ENCODE assay signal across 10 mouse cellular contexts in the genomic region with DNA sequence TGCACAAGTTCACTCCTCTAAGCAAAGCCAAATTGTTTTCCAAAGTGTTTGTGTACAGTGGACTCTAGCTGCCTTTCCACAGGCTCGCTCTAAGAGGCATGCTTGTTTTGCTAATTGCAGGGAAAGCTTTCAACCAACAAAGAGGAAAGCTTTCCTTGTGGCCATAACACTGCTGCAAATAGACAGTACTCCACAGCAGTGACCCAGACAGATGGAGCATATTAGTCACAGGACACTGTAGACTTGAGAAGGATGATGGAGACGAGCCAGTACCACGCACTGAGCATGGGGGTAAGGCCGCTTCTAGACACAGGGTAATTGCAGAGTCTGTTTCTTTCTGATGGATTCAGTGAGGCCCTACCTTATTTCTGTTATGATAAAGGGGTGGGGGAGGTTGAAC. TPM values are rescaled to one million over a fixed set of nuclear protein-coding genes. Genes with fewer than 3 reads are reported as not detected.
A peak's percentile ranks its signal among the peaks of the same experiment; 100 is the strongest.
DNase-seq lines count a peak whose midpoint lies in the region; ATAC-seq and TF ChIP-seq lines count a peak whose summit lies in the region.
"Had no signal": no experiment of that assay in that cellular context is flagged by ENCODE, and none has a peak within 500 bp of the region (broad histone marks: within the 10 kb centered on the region; RNA-seq: fewer than 3 reads in every experiment).

No protein-coding gene starts in this region.

- no peaks in the 10 kb centered on the region for H3K9me3 ChIP-seq in forebrain, embryonic 16.5 days (ENCODE audit: control insufficient read depth, low read length)
- no peaks in the 10 kb centered on the region for H3K9me3 ChIP-seq in forebrain, embryonic 11.5 days (ENCODE audit: control insufficient read depth, low read length)
- H3K9me3 ChIP-seq in liver, embryonic 11.5 days (ENCODE audit: control insufficient read depth, low read length): no peaks in the 10 kb centered on the region
- no peaks in the 10 kb centered on the region for H3K9me3 ChIP-seq in liver, embryonic 12.5 days (replicated peaks)
- H3K9me3 ChIP-seq in embryonic facial prominence, embryonic 11.5 days (replicated peaks; ENCODE audit: control insufficient read depth, low read length): no peaks in the 10 kb centered on the region
- H3K9me3 ChIP-seq in midbrain, postnatal 0 days (ENCODE audit: low read length): no peaks in the 10 kb centered on the region

- H3K27me3 ChIP-seq in forebrain, embryonic 16.5 days (replicated peaks; ENCODE audit: control insufficient read depth, insufficient read depth, low read length): no peaks in the 10 kb centered on the region
- no peaks in the 10 kb centered on the region for H3K27me3 ChIP-seq in forebrain, embryonic 11.5 days (ENCODE audit: control insufficient read depth, insufficient read depth, low read length)
- no peaks in the 10 kb centered on the region for H3K27me3 ChIP-seq in liver, embryonic 11.5 days (replicated peaks; ENCODE audit: control insufficient read depth, insufficient read depth, low read length)
- no peaks in the 10 kb centered on the region for H3K27me3 ChIP-seq in liver, embryonic 12.5 days (replicated peaks)
- no peaks in the 10 kb centered on the region for H3K27me3 ChIP-seq in embryonic facial prominence, embryonic 11.5 days (ENCODE audit: control insufficient read depth, insufficient read depth, low read length)
- H3K27me3 ChIP-seq in midbrain, postnatal 0 days (ENCODE audit: insufficient read depth, low read length): no peaks in the 10 kb centered on the region

- no peaks in the 10 kb centered on the region for H3K36me3 ChIP-seq in forebrain, embryonic 16.5 days (ENCODE audit: control insufficient read depth, insufficient read depth)
- H3K36me3 ChIP-seq in forebrain, embryonic 11.5 days (ENCODE audit: control insufficient read depth, insufficient read depth, low read length): no peaks in the 10 kb centered on the region
- no peaks in the 10 kb centered on the region for H3K36me3 ChIP-seq in liver, embryonic 11.5 days (ENCODE audit: control insufficient read depth, insufficient read depth, low read length)
- no peaks in the 10 kb centered on the region for H3K36me3 ChIP-seq in liver, embryonic 12.5 days
- no peaks in the 10 kb centered on the region for H3K36me3 ChIP-seq in embryonic facial prominence, embryonic 11.5 days (replicated peaks; ENCODE audit: control insufficient read depth, insufficient read depth, low read depth, low read length)
- no peaks in the 10 kb centered on the region for H3K36me3 ChIP-seq in midbrain, postnatal 0 days (ENCODE audit: insufficient read depth, low read length)

- no peak for TF ChIP-seq CTCF in midbrain, postnatal 0 days (IDR thresholded peaks at IDR 0.05)

- 42% methylated on average over 4 of the region's 4 CpGs for WGBS in forebrain, embryonic 16.5 days
- WGBS in forebrain, embryonic 11.5 days: 66% methylated on average over 4 of the region's 4 CpGs
- 81% methylated on average over 4 of the region's 4 CpGs for WGBS in liver, embryonic 11.5 days
- 70% methylated on average over 4 of the region's 4 CpGs for WGBS in liver, embryonic 12.5 days (ENCODE audit: insufficient replicate concordance)
- 35% methylated on average over 4 of the region's 4 CpGs for whole genome bisulfite sequencing in embryonic facial prominence, embryonic 11.5 days
- WGBS in midbrain, postnatal 0 days: 69% methylated on average over 4 of the region's 4 CpGs

- peaks cover 6% of the 10 kb centered on the region for H3K4me1 ChIP-seq in forebrain, embryonic 16.5 days (replicated peaks; ENCODE audit: control insufficient read depth, insufficient read depth, low read length)
- no peaks in the 10 kb centered on the region for H3K4me1 ChIP-seq in forebrain, embryonic 11.5 days (replicated peaks; ENCODE audit: control insufficient read depth, insufficient read depth, low read length)
- H3K4me1 ChIP-seq in liver, embryonic 11.5 days (replicated peaks; ENCODE audit: control insufficient read depth, insufficient read depth, low read length): peaks cover 8% of the 10 kb centered on the region
- H3K4me1 ChIP-seq in liver, embryonic 12.5 days: peaks cover 15% of the 10 kb centered on the region
- H3K4me1 ChIP-seq in embryonic facial prominence, embryonic 11.5 days (ENCODE audit: control insufficient read depth, insufficient read depth, low read length): no peaks in the 10 kb centered on the region
- peaks cover 4% of the 10 kb centered on the region; the same call in 1 of the 2 replicates for H3K4me1 ChIP-seq in midbrain, postnatal 0 days (ENCODE audit: insufficient read depth, low read length)

- no peak overlapping the region for H3K4me2 ChIP-seq in forebrain, embryonic 16.5 days (ENCODE audit: low read length)
- H3K4me2 ChIP-seq in forebrain, embryonic 11.5 days (ENCODE audit: low read depth, low read length, severe bottlenecking): no peak overlapping the region
- H3K4me2 ChIP-seq in liver, embryonic 11.5 days: no peak overlapping the region
- no peak overlapping the region for H3K4me2 ChIP-seq in liver, embryonic 12.5 days
- no peak overlapping the region for H3K4me2 ChIP-seq in embryonic facial prominence, embryonic 11.5 days (ENCODE audit: low read depth, low read length)
- H3K4me2 ChIP-seq in midbrain, postnatal 0 days (ENCODE audit: low read depth, low read length, poor library complexity, severe bottlenecking): no peak overlapping the region

- DNase-seq in forebrain, embryonic 11.5 days (ENCODE audit: low spot score): no peak
- DNase-seq in liver, embryonic 11.5 days (ENCODE audit: low spot score): peak; percentile 22
- DNase-seq in embryonic facial prominence, embryonic 11.5 days (ENCODE audit: low spot score): peak; percentile 19
- peak; percentile 64 for DNase-seq in midbrain, postnatal 0 days (ENCODE audit: low spot score)
- DNase-seq in urinary bladder, postnatal 36 days (ENCODE audit: low spot score in 2 of 2): no peak
- no peak for DNase-seq in right cerebral cortex, postnatal 36 days (ENCODE audit: low spot score in 2 of 2)

- peak; percentile 61; the same call in 1 of the 2 replicates for ATAC-seq in forebrain, embryonic 16.5 days
- ATAC-seq in forebrain, embryonic 11.5 days (replicated peaks; ENCODE audit: low FRiP score): no peak
- ATAC-seq in liver, embryonic 11.5 days (replicated peaks; ENCODE audit: low FRiP score): no peak
- no peak for ATAC-seq in liver, embryonic 12.5 days
- ATAC-seq in embryonic facial prominence, embryonic 11.5 days (replicated peaks; ENCODE audit: insufficient number of reproducible peaks, low FRiP score, low TSS enrichment, low read depth): no peak; the same call in 1 of the 2 replicates
- peak; percentile 62; the same call in 1 of the 2 replicates for ATAC-seq in midbrain, postnatal 0 days (ENCODE audit: low FRiP score)
- ATAC-seq: inflammation-experienced regulatory T-cells, adult 6 months had no signal

- no peak overlapping the region for H3K4me3 ChIP-seq in forebrain, embryonic 16.5 days (replicated peaks; ENCODE audit: low read length)
- H3K4me3 ChIP-seq in forebrain, embryonic 11.5 days (ENCODE audit: low read depth, low read length): no peak overlapping the region
- H3K4me3 ChIP-seq in liver, embryonic 11.5 days (ENCODE audit: low read depth, low read length): no peak overlapping the region
- no peak overlapping the region for H3K4me3 ChIP-seq in liver, embryonic 12.5 days
- H3K4me3 ChIP-seq in embryonic facial prominence, embryonic 11.5 days (ENCODE audit: low read depth, low read length): no peak overlapping the region
- no peak overlapping the region for H3K4me3 ChIP-seq in midbrain, postnatal 0 days (ENCODE audit: low read depth, low read length)
- H3K4me3 ChIP-seq: erythroblast, embryonic 14.5 days had no signal

- no peak overlapping the region for H3K9ac ChIP-seq in forebrain, embryonic 16.5 days (replicated peaks; ENCODE audit: low read depth, low read length)
- no peak overlapping the region for H3K9ac ChIP-seq in forebrain, embryonic 11.5 days (ENCODE audit: low read length)
- no peak overlapping the region for H3K9ac ChIP-seq in liver, embryonic 11.5 days (ENCODE audit: low read depth, low read length)
- no peak overlapping the region for H3K9ac ChIP-seq in liver, embryonic 12.5 days
- H3K9ac ChIP-seq in embryonic facial prominence, embryonic 11.5 days (replicated peaks; ENCODE audit: low read length): no peak overlapping the region
- no peak overlapping the region for H3K9ac ChIP-seq in midbrain, postnatal 0 days (replicated peaks; ENCODE audit: low read length, poor library complexity, severe bottlenecking)

- H3K27ac ChIP-seq in forebrain, embryonic 16.5 days (ENCODE audit: low read length): no peak overlapping the region
- no peak overlapping the region for H3K27ac ChIP-seq in forebrain, embryonic 11.5 days (ENCODE audit: low read depth, low read length)
- H3K27ac ChIP-seq in liver, embryonic 11.5 days (ENCODE audit: low read depth, low read length): no peak overlapping the region
- H3K27ac ChIP-seq in liver, embryonic 12.5 days: no peak overlapping the region
- no peak overlapping the region for H3K27ac ChIP-seq in embryonic facial prominence, embryonic 11.5 days (replicated peaks; ENCODE audit: low read depth, low read length)
- no peak overlapping the region for H3K27ac ChIP-seq in midbrain, postnatal 0 days (ENCODE audit: low read depth, low read length)

RNA-seq across cellular contexts. Expression of a gene that starts 33.3 kb away (rescaled TPM):
- 14.0 and 16.3 TPM in 2 replicates for polyA plus RNA-seq in forebrain, embryonic 16.5 days (2015; fragmentation: Nextera tagmentation; extraction: Ambion mirVana)
- 14.8 and 17.8 TPM in 2 replicates for polyA plus RNA-seq in forebrain, embryonic 11.5 days (2014; fragmentation: Nextera tagmentation; extraction: Ambion mirVana)
- 31.4 and 32.0 TPM in 2 replicates for polyA plus RNA-seq in liver, embryonic 11.5 days (2014; fragmentation: Nextera tagmentation; extraction: Ambion mirVana)
- polyA plus RNA-seq in liver, embryonic 12.5 days (2016; fragmentation: Nextera tagmentation; extraction: Ambion mirVana): 31.8 and 33.7 TPM in 2 replicates
- polyA plus RNA-seq in embryonic facial prominence, embryonic 11.5 days (2014; fragmentation: Nextera tagmentation; extraction: Ambion mirVana): 12.2 and 15.3 TPM in 2 replicates
- 28.4 and 32.3 TPM in 2 replicates for total RNA-seq in midbrain, postnatal 0 days (2014; rRNA removed)
- 17.4 and 21.3 TPM in 2 replicates for polyA plus RNA-seq in midbrain, postnatal 0 days (2015; fragmentation: Nextera tagmentation; extraction: Ambion mirVana)

Comparison
In these comparisons a context has a peak if more than half of its experiments do, and no peak if none do; other contexts are left out.
1. ATAC-seq: peak in forebrain, embryonic 16.5 days (single experiment) and midbrain, postnatal 0 days (single experiment); none in forebrain, embryonic 11.5 days (single experiment), liver, embryonic 11.5 days (single experiment), liver, embryonic 12.5 days (single experiment) and embryonic facial prominence, embryonic 11.5 days (single experiment).
2. DNase-seq: peak in liver, embryonic 11.5 days (single experiment), embryonic facial prominence, embryonic 11.5 days (single experiment) and midbrain, postnatal 0 days (single experiment); none in forebrain, embryonic 11.5 days (single experiment), urinary bladder, postnatal 36 days (0 of 2) and right cerebral cortex, postnatal 36 days (0 of 2).